Mouse (Mus musculus): ENCODE data around the gene Fkbp8. TPM values are rescaled to one million over a fixed set of nuclear protein-coding genes. Genes with fewer than 3 reads are reported as not detected.

The Fkbp8 gene
- polyA plus RNA-seq, 1 experiment from 2014 or later: 441 TPM

GRCm38 (mm10) chr8:70535221-70535620 lies 7.7 kb downstream of the Fkbp8 start:
- no peak for ATAC-seq
- H3K36me3 ChIP-seq (ENCODE audit: control insufficient read depth, insufficient read depth, low read length): peaks cover 31% of the 10 kb centered on the region
- H3K9me3 ChIP-seq (ENCODE audit: control insufficient read depth, low read length): no peaks in the 10 kb centered on the region
- 93% methylated on average over 3 of the region's 3 CpGs for WGBS
- H3K4me1 ChIP-seq (ENCODE audit: control insufficient read depth, insufficient read depth, low read depth, low read length): peaks cover 8% of the 10 kb centered on the region
- no peak overlapping the region for H3K4me3 ChIP-seq (ENCODE audit: low read length)
- no peaks in the 10 kb centered on the region for H3K27me3 ChIP-seq (replicated peaks; ENCODE audit: control insufficient read depth, insufficient read depth, low read length)
- H3K4me2 ChIP-seq (ENCODE audit: low read length): no peak overlapping the region
- H3K27ac ChIP-seq (ENCODE audit: low read depth, low read length): no peak overlapping the region
- H3K9ac ChIP-seq (ENCODE audit: low read depth, low read length): no peak overlapping the region

DNA sequence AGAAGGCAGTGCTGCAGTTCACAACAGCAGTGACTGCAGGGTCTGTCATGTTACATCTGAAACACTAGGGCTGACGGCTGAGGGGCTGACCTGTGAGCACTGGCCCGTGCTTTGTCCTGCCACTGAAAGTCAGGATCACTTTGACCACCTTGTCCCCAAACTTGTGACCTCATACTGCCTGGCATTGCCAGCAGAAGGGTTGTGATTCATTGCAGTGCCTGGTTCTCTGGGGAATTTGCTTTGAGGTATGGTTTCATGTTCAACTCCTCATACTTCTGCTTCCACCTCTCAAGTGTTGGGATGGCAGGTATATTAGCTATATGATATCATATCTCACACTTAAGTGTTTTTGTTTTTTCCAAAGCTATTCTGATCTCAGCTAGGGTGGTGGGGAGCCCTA lies 8.2 kb downstream of the Fkbp8 start:
- ATAC-seq: no peak
- Histone ChIP-seq H3K4me1 (ENCODE audit: control insufficient read depth, insufficient read depth, low read depth, low read length) (peaks cover 13% of the 10 kb centered on the region), H3K4me2 (ENCODE audit: low read length) (no peak overlapping the region), H3K36me3 (ENCODE audit: control insufficient read depth, insufficient read depth, low read length) (peaks cover 29% of the 10 kb centered on the region), H3K9ac (ENCODE audit: low read depth, low read length) (no peak overlapping the region), H3K9me3 (ENCODE audit: control insufficient read depth, low read length) (no peaks in the 10 kb centered on the region), H3K27ac (ENCODE audit: low read depth, low read length) (no peak overlapping the region), H3K27me3 (replicated peaks; ENCODE audit: control insufficient read depth, insufficient read depth, low read length) (no peaks in the 10 kb centered on the region), H3K4me3 (ENCODE audit: low read length) (no peak overlapping the region)
- WGBS: 85% methylated on average over 2 of the region's 2 CpGs

GRCm38 (mm10) chr8:70538024-70538579 lies 10.6 kb downstream of the Fkbp8 start:
- peak overlapping the region; percentile 93 for H3K27ac ChIP-seq (ENCODE audit: low read depth, low read length)
- H3K4me2 ChIP-seq (ENCODE audit: low read length): peak overlapping the region; percentile 83
- 15% methylated on average over 24 of the region's 24 CpGs for WGBS
- peak overlapping the region; percentile 62 for H3K9ac ChIP-seq (ENCODE audit: low read depth, low read length)
- H3K36me3 ChIP-seq (ENCODE audit: control insufficient read depth, insufficient read depth, low read length): peaks cover 17% of the 10 kb centered on the region
- peak overlapping the region; percentile 86 for H3K4me3 ChIP-seq (ENCODE audit: low read length)
- H3K4me1 ChIP-seq (ENCODE audit: control insufficient read depth, insufficient read depth, low read depth, low read length): peaks cover 25% of the 10 kb centered on the region
- H3K9me3 ChIP-seq (ENCODE audit: control insufficient read depth, low read length): no peaks in the 10 kb centered on the region
- H3K27me3 ChIP-seq (replicated peaks; ENCODE audit: control insufficient read depth, insufficient read depth, low read length): no peaks in the 10 kb centered on the region
- peak; percentile 9 for ATAC-seq

DNA sequence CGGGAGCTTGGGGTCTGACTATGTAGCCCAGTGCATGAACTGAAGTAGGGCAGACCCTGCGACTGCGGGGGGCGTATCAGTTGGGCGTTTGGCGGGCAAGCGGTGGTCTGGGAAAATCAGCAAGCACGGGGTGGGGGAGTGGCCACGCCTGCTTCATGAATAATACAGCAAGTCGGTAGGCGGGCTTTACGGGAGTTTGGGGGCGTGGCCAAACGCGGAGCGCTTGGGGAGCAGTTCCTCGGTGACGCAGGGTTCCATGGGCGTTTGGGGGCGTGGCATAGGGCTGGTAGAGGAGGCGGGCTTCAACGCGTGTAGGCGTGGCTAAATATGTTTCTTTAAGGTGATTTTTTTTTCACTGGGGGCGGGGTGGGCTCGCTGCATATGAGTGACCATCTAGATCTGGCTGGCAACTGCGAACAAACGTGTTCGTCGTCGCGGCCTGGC lies 11.1 kb downstream of the Fkbp8 start:
- H3K9me3 ChIP-seq (ENCODE audit: control insufficient read depth, low read length): no peaks in the 10 kb centered on the region
- peak overlapping the region; percentile 86 for H3K4me3 ChIP-seq (ENCODE audit: low read length)
- H3K27ac ChIP-seq (ENCODE audit: low read depth, low read length): peak overlapping the region; percentile 93
- H3K36me3 ChIP-seq (ENCODE audit: control insufficient read depth, insufficient read depth, low read length): peaks cover 17% of the 10 kb centered on the region
- no peaks in the 10 kb centered on the region for H3K27me3 ChIP-seq (replicated peaks; ENCODE audit: control insufficient read depth, insufficient read depth, low read length)
- H3K4me1 ChIP-seq (ENCODE audit: control insufficient read depth, insufficient read depth, low read depth, low read length): peaks cover 25% of the 10 kb centered on the region
- peak overlapping the region; percentile 63 for H3K9ac ChIP-seq (ENCODE audit: low read depth, low read length)
- peak overlapping the region; percentile 83 for H3K4me2 ChIP-seq (ENCODE audit: low read length)
- ATAC-seq: peak; percentile 72
- under 1% methylated on average over 32 of the region's 32 CpGs for WGBS

DNA sequence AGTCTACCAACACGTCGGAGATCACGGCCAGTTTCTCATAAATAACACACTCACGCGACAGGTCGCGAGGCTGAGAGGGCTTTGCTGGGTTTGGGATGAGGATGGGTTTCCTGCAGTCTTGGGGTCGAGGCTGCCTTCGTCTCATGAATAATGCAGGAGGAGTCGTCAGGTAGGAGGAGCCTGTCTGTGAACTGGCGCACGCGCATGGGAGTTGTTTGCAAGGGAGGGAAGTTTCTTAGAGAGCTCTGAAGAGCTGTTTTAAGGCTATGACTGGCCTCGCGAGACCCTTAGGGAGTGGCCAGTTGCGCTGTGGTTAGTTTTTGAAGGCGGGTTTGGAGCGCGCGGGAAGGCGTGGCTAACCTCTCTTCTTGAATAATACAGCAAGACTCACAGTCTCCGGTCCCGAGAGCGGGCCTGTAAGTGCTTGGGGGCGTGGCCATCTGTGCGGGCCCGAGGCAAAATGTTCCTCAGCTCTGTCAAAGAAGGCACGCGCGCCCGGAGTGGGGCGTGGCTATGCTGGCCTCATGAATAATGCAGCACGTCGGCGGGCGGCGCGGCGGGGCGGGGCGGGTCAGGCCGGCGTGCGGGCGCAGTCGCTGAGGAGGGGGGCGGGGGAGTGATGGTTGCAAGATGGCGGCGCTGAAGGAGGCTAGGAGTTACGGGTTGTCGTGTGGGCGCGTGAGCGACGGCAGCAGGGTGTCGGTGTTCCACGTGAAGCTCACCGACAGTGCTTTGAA lies 11.7 kb downstream of the Fkbp8 start, which contains the start of gene Ell:
Ell (plus strand) TSS at position 381 of the 737 bp plus-strand sequence.
- H3K4me2 ChIP-seq (ENCODE audit: low read length): peak within 1 kb of the TSS; percentile 83
- H3K36me3 ChIP-seq (ENCODE audit: control insufficient read depth, insufficient read depth, low read length): peaks cover 13% of the 10 kb centered on the region
- ATAC-seq: peak; percentile 89
- no peaks in the 10 kb centered on the region for H3K27me3 ChIP-seq (replicated peaks; ENCODE audit: control insufficient read depth, insufficient read depth, low read length)
- under 1% methylated on average over 58 of the region's 58 CpGs for WGBS
- H3K9ac ChIP-seq (ENCODE audit: low read depth, low read length): peak within 1 kb of the TSS; percentile 93
- no peaks in the 10 kb centered on the region for H3K9me3 ChIP-seq (ENCODE audit: control insufficient read depth, low read length)
- H3K4me1 ChIP-seq (ENCODE audit: control insufficient read depth, insufficient read depth, low read depth, low read length): peaks cover 25% of the 10 kb centered on the region
- H3K4me3 ChIP-seq (ENCODE audit: low read length): peak within 1 kb of the TSS; percentile 86
- peak within 1 kb of the TSS; percentile 93 for H3K27ac ChIP-seq (ENCODE audit: low read depth, low read length)

DNA sequence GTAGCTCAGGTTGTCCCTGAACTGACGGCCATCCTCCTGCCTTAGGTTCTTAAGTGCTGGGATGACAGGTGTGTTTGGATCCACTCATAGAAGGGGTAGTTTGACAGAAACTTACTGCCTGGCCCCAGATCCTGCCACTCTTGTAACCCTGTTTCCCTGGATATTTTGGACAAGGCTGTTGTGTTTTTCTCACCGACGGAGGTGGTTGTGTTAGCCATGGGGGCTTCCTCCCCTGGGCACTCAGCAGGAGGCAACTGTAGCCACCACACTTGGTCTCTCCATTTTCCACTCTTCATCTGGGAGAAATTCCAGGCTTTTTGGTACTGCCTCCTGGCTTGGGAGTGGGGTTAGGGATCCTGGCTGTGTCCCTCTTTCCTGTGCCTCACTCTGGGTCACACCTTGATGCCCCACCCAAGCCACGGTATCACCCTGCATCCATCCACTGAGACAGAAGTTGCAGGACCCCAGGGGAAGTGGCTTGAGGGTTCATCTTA lies 12.5 kb downstream of the Fkbp8 start:
- Histone ChIP-seq H3K9ac (ENCODE audit: low read depth, low read length) (peak overlapping the region; percentile 93), H3K4me3 (ENCODE audit: low read length) (peak overlapping the region; percentile 86), H3K4me2 (ENCODE audit: low read length) (peak overlapping the region; percentile 83), H3K27me3 (replicated peaks; ENCODE audit: control insufficient read depth, insufficient read depth, low read length) (no peaks in the 10 kb centered on the region), H3K27ac (ENCODE audit: low read depth, low read length) (peak overlapping the region; percentile 93), H3K4me1 (ENCODE audit: control insufficient read depth, insufficient read depth, low read depth, low read length) (peaks cover 25% of the 10 kb centered on the region), H3K36me3 (ENCODE audit: control insufficient read depth, insufficient read depth, low read length) (peaks cover 8% of the 10 kb centered on the region; the same call in 1 of the 2 replicates), H3K9me3 (ENCODE audit: control insufficient read depth, low read length) (no peaks in the 10 kb centered on the region)
- ATAC-seq: no peak
- 14% methylated on average over 4 of the region's 4 CpGs for WGBS

GRCm38 (mm10) chr8:70540507-70541071 lies 13.1 kb downstream of the Fkbp8 start:
- Histone ChIP-seq H3K36me3 (ENCODE audit: control insufficient read depth, insufficient read depth, low read length) (peaks cover 8% of the 10 kb centered on the region; the same call in 1 of the 2 replicates), H3K4me3 (ENCODE audit: low read length) (peak overlapping the region; percentile 86), H3K4me1 (ENCODE audit: control insufficient read depth, insufficient read depth, low read depth, low read length) (peaks cover 25% of the 10 kb centered on the region), H3K4me2 (ENCODE audit: low read length) (peak overlapping the region; percentile 83), H3K9ac (ENCODE audit: low read depth, low read length) (peak overlapping the region; percentile 93), H3K9me3 (ENCODE audit: control insufficient read depth, low read length) (no peaks in the 10 kb centered on the region), H3K27ac (ENCODE audit: low read depth, low read length) (no peak overlapping the region), H3K27me3 (replicated peaks; ENCODE audit: control insufficient read depth, insufficient read depth, low read length) (no peaks in the 10 kb centered on the region)
- ATAC-seq: no peak
- 47% methylated on average over 7 of the region's 7 CpGs for WGBS

DNA sequence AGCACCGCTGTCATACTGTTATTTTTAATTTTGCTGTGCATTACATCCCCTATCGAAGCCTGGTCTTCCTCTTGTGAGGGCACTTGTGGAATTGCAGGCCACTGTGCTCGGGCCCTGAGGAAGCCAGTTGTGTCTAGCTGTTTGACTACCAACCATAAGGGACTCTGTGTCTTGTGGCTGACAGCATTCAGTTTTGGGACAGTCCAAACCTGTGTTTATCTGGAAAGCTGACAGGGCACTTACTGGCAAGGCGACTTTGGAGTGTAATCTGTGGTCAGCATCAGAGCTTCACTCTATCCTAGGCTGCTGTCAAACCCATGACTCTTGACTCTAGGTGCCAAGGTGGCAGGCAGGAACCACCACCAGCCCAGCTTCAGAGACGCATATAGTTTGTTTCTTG lies 13.6 kb downstream of the Fkbp8 start:
- Histone ChIP-seq H3K9ac (ENCODE audit: low read depth, low read length) (no peak overlapping the region), H3K36me3 (ENCODE audit: control insufficient read depth, insufficient read depth, low read length) (0 out of 2 replicates have a peak, but pooled peaks cover 4% of the 10 kb centered on the region), H3K4me3 (ENCODE audit: low read length) (peak overlapping the region; percentile 86; the same call in 1 of the 2 replicates), H3K4me1 (ENCODE audit: control insufficient read depth, insufficient read depth, low read depth, low read length) (peaks cover 25% of the 10 kb centered on the region), H3K27me3 (replicated peaks; ENCODE audit: control insufficient read depth, insufficient read depth, low read length) (no peaks in the 10 kb centered on the region), H3K9me3 (ENCODE audit: control insufficient read depth, low read length) (no peaks in the 10 kb centered on the region), H3K27ac (ENCODE audit: low read depth, low read length) (no peak overlapping the region), H3K4me2 (ENCODE audit: low read length) (peak overlapping the region; percentile 83)
- 83% methylated on average over 5 of the region's 5 CpGs for WGBS
- ATAC-seq: no peak

DNA sequence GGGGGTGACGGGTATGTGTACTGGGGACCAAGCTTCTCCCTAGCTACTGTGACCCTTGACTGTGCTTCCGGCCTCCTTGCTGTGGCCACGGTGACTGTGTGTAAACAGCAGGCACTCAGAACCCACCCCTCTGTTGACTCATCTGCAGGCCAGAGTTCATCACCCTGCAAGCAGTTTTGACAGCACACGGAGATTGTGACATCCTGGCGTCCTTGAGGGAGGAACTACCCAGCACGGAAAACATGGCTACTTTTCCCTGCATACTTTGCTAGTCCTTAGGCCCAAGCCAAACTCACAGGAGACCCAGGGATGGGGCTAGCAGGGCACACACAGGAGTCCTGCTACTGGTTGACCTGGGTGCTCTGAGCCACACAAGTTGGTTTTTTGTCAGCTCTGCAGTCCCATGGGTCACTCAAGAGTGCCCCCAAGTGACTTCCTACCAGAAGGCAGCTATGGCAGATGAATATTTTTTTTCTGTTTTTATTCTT lies 16.7 kb downstream of the Fkbp8 start:
- ATAC-seq: no peak
- Histone ChIP-seq H3K36me3 (ENCODE audit: control insufficient read depth, insufficient read depth, low read length) (no peaks in the 10 kb centered on the region), H3K27ac (ENCODE audit: low read depth, low read length) (no peak overlapping the region), H3K4me3 (ENCODE audit: low read length) (no peak overlapping the region), H3K4me1 (ENCODE audit: control insufficient read depth, insufficient read depth, low read depth, low read length) (peaks cover 20% of the 10 kb centered on the region), H3K9me3 (ENCODE audit: control insufficient read depth, low read length) (no peaks in the 10 kb centered on the region), H3K27me3 (replicated peaks; ENCODE audit: control insufficient read depth, insufficient read depth, low read length) (no peaks in the 10 kb centered on the region), H3K4me2 (ENCODE audit: low read length) (no peak overlapping the region), H3K9ac (ENCODE audit: low read depth, low read length) (no peak overlapping the region)
- WGBS: 66% methylated on average over 6 of the region's 6 CpGs
